Mouse (Mus musculus) gastrocnemius, postnatal 36 days (tissue): Measurements from ENCODE around the gene Gpr31b. TPM values are rescaled to one million over a fixed set of nuclear protein-coding genes. Genes with fewer than 3 reads are reported as not detected.

Experiments used
- total RNA-seq, 2 experiments: library from RNA; stranded (reverse); gene quantifications; 2 replicates each; pipeline ENCODE4 v1.2.3; 2021

Gpr31b gene
- total RNA-seq, 2 experiments from 2014 or later = not detected

Other genes starting within 250 kb of the Gpr31b start
- under 1 TPM; 0.22 to 0.54 TPM for gene Mas1, start 184.2 kb downstream of the Gpr31b start, total RNA-seq
- gene Mrgprh, start 176.3 kb downstream of the Gpr31b start, total RNA-seq = 1 to 10 TPM; 2.1 to 4.1 TPM
- gene Pnldc1, start 142.1 kb downstream of the Gpr31b start, total RNA-seq = not detected
- gene Tcp1, start 136.6 kb downstream of the Gpr31b start, total RNA-seq = 100 to 1,000 TPM; 149 to 172 TPM
- gene Mrpl18, start 136.0 kb downstream of the Gpr31b start, total RNA-seq = 100 to 1,000 TPM in 1 of 2 experiments, 10 to 100 TPM in 1; 92.4 to 107 TPM
- not detected for gene Acat3, start 111.7 kb downstream of the Gpr31b start, total RNA-seq
- gene Acat2, start 91.5 kb downstream of the Gpr31b start, total RNA-seq = 1 to 10 TPM; 3.5 to 4.3 TPM
- gene Wtap, start 58.1 kb downstream of the Gpr31b start, total RNA-seq = 10 to 100 TPM; 22.4 to 25.6 TPM
- 100 to 1,000 TPM; 433 to 444 TPM for gene Sod2, start 45.5 kb downstream of the Gpr31b start, total RNA-seq
- gene Tcp10b, start 8.8 kb upstream of the Gpr31b start, total RNA-seq = under 1 TPM; 0.32 to 0.74 TPM
- gene Unc93a, start 79.5 kb upstream of the Gpr31b start, total RNA-seq = not detected
- not detected for gene Smok2a, start 168.9 kb upstream of the Gpr31b start, total RNA-seq
- not detected for gene Smok2b, start 178.0 kb upstream of the Gpr31b start, total RNA-seq